Mouse (Mus musculus) C2C12 (cell line): ENCODE data around the gene Frmd8. TPM values are rescaled to one million over a fixed set of nuclear protein-coding genes. Genes with fewer than 3 reads are reported as not detected.

Source experiments
- H3K27me3 ChIP-seq: one replicate; pipeline ENCODE4 v1.6.1; 2011; ENCODE audit not compliant: control insufficient read depth, insufficient read depth, insufficient read length
- H3K36me3 ChIP-seq: one replicate; pipeline ENCODE4 v1.6.1; 2011; ENCODE audit not compliant: control insufficient read depth, insufficient read depth
- H3K4me3 ChIP-seq: one replicate; pipeline ENCODE4 v1.5.1; 2011; ENCODE audit warnings: mild to moderate bottlenecking, control low read depth; ENCODE audit not compliant: poor library complexity, insufficient read depth, severe bottlenecking
- H3K79me2 ChIP-seq: one replicate; pipeline ENCODE4 v1.6.1; 2011; ENCODE audit not compliant: control insufficient read depth, insufficient read depth
- H3K79me3 ChIP-seq: one replicate; pipeline ENCODE4 v1.6.1; 2011; ENCODE audit warnings: low read depth, control low read depth
- H3ac ChIP-seq: one replicate; pipeline ENCODE3; 2011; ENCODE audit warnings: low read depth; ENCODE audit not compliant: control insufficient read depth, insufficient read length
- CEBPB ChIP-seq: IDR thresholded peaks from one replicate; pipeline ENCODE4 v1.6.1; 2011; ENCODE audit warnings: low read depth, mild to moderate bottlenecking, control low read depth, moderate library complexity
- CTCF ChIP-seq: IDR thresholded peaks from one replicate; pipeline ENCODE4 v1.5.1; 2011; ENCODE audit not compliant: control insufficient read depth, insufficient read depth, insufficient read length
- FOSL1 ChIP-seq: IDR thresholded peaks from one replicate; pipeline ENCODE4 v1.8.0; 2011; ENCODE audit warnings: mild to moderate bottlenecking, low read length; ENCODE audit not compliant: poor library complexity, insufficient read depth, severe bottlenecking
- MAX ChIP-seq: IDR thresholded peaks from one replicate; pipeline ENCODE4 v1.6.1; 2011; ENCODE audit warnings: mild to moderate bottlenecking, control low read depth
- MYOD1 ChIP-seq: IDR thresholded peaks from one replicate; pipeline ENCODE4 v1.6.1; 2011; ENCODE audit warnings: low read depth; ENCODE audit not compliant: control insufficient read depth, insufficient read length
- MYOG ChIP-seq: IDR thresholded peaks from one replicate; pipeline ENCODE4 v1.6.1; 2011; ENCODE audit not compliant: control insufficient read depth, insufficient read length; ENCODE audit errors: extremely low read depth
- USF1 ChIP-seq: IDR thresholded peaks from one replicate; pipeline ENCODE4 v1.6.1; 2011; ENCODE audit warnings: low read depth, mild to moderate bottlenecking, control low read depth, moderate library complexity
- polyA plus RNA-seq: library from polyadenylated mRNA; unstranded; fragments of >200 nt; fragmentation: generic; extraction: Trizol; gene quantifications from one replicate; pipeline ENCODE4 v1.2.1, GENCODE M21; 2012; ENCODE audit warnings: missing spikeins

The Frmd8 gene
- polyA plus RNA-seq, 1 experiment, result 44.1 TPM

DNA sequence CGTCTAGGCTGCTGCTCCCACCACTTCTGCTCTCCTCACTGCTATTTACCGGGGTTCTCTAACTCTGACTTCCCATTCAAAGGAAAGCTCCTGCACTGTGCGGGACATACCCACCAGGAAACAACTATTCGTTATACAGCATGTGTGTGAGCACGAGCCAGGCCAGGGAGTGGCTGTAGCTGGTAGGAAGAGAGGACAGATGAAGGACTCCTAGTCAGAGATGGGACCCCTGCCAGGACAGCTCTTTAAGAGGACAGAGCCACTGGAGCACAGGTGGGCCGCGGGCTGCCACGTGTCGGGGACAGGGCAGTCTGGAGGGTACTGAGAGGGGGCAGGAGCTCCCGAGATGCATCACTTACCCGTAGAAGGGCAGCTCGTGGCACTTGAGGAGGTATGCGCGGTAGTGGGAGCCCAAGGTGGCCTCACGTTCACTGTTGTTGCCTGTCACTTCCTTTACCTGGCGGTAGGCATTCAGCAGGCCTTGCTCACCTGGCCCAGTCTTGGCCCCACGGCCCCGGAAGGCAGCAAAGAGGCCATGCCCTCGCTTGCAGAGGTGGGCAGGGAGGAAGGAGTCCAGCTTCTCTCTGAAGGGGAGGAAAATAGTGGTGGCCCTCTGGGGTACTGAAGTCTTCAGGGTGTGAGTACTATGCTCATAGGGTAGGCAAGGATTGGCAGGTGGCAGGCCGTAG is 10.2 kb downstream of the Frmd8 start:
- TF ChIP-seq CTCF, result no peak
- no peak for TF ChIP-seq MYOD1
- TF ChIP-seq USF1, result no peak
- TF ChIP-seq FOSL1, result no peak
- TF ChIP-seq MAX, result no peak
- TF ChIP-seq CEBPB, result no peak
- TF ChIP-seq MYOG, result no peak

DNA sequence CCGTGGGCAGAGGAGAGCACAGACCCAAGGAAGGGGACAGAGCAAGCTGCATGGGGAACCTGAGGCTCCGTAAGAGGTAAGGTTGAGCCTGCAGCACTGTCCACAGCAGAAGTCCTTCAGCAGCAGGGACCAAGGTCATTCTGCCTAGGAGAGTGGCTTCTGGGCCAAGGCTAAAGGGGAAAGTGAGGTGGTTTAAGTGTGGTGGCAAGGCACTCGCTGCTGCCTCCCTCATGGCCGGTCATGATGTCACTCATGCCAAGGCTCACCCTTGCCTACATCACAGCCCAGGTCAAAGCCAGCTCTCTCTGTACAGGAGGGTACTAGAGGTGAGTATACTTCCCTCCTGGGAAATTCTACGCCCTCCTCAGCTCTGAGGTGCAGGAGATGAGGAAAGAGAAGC is 11.3 kb downstream of the Frmd8 start:
- Histone ChIP-seq H3K79me3 (no peaks in the 10 kb centered on the region), H3K79me2 (no peaks in the 10 kb centered on the region), H3ac (no peak overlapping the region), H3K27me3 (no peaks in the 10 kb centered on the region), H3K36me3 (peaks cover 54% of the 10 kb centered on the region), H3K4me3 (no peak overlapping the region)
- TF ChIP-seq USF1 (no peak), FOSL1 (no peak), MYOG (no peak), CTCF (no peak), MAX (no peak), CEBPB (no peak), MYOD1 (no peak)

More for the DNA sequence above, 10.2 kb downstream of the Frmd8 start:
- Histone ChIP-seq H3K79me2 (no peaks in the 10 kb centered on the region), H3K4me3 (no peak overlapping the region), H3K79me3 (no peaks in the 10 kb centered on the region), H3ac (no peak overlapping the region), H3K27me3 (no peaks in the 10 kb centered on the region), H3K36me3 (peaks cover 53% of the 10 kb centered on the region)

DNA sequence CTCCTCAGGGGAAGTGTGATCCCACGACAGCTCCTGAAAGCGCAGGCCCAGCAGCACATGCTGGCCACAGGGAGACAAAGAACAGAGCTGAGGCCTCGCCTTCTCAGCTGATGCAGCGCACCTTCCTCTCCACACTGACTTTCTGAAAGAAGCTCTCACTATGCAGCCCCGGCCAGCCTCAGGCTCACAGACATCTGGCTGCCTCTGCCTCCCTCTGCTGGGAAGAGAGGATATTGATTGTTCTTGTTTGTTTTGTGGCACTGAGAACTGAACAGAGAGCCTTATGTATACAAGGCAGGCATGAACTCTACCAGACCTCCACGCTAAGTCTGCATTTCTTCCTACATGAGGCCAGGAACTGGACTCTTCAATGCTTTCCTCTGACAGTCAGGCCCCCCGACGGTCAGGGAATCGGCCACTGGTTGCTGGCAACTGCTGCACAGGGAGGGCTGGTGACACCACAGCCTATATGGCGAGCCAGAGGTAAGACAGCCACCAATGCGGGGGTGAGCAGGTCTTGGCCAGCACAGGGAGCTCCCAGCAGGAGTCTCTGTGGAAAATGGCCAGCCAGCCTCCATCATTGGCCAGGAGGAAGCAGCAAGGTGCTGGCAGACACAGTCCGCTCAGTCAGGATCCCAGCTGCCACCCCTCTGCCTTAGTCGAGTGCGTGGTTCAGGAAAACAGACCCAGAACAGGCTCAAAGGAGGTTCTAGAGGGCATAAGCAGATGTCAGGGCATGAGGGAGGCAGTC is 12.6 kb downstream of the Frmd8 start:
- Histone ChIP-seq H3K27me3 (no peaks in the 10 kb centered on the region), H3K4me3 (no peak overlapping the region), H3K36me3 (peaks cover 61% of the 10 kb centered on the region), H3K79me3 (no peaks in the 10 kb centered on the region), H3ac (no peak overlapping the region), H3K79me2 (no peaks in the 10 kb centered on the region)
- TF ChIP-seq MYOD1, result no peak
- no peak for TF ChIP-seq CTCF
- TF ChIP-seq CEBPB, result no peak
- TF ChIP-seq FOSL1, result no peak
- TF ChIP-seq MYOG, result no peak
- no peak for TF ChIP-seq USF1
- no peak for TF ChIP-seq MAX

DNA sequence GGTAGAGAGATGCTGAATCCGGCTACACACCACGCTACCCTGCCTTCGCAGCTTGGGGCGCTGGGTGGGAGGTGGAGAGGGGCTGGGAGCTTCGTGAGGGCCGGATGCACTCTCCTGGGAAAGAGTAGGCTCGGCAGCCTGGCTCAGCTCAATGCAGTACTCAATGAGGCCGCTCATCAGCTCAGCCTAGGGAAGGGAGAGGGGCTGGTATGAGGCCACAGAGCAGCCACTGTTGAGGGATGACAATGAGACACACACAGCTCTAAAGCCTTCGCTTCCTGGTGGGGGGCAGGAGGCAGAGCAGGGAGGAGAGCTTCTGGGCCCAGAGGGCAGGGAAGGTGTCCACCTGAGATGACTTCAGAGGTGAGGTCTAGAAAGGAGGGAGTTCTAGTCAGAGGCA is 18.5 kb downstream of the Frmd8 start:
- peaks cover 2% of the 10 kb centered on the region for H3K79me3 ChIP-seq
- TF ChIP-seq MAX (no peak), CTCF (no peak), CEBPB (no peak), MYOG (no peak)
- no peak overlapping the region for H3K4me3 ChIP-seq
- no peak overlapping the region for H3ac ChIP-seq
- H3K36me3 ChIP-seq, result peaks cover 56% of the 10 kb centered on the region
- H3K27me3 ChIP-seq, result no peaks in the 10 kb centered on the region
- peaks cover 12% of the 10 kb centered on the region for H3K79me2 ChIP-seq

DNA sequence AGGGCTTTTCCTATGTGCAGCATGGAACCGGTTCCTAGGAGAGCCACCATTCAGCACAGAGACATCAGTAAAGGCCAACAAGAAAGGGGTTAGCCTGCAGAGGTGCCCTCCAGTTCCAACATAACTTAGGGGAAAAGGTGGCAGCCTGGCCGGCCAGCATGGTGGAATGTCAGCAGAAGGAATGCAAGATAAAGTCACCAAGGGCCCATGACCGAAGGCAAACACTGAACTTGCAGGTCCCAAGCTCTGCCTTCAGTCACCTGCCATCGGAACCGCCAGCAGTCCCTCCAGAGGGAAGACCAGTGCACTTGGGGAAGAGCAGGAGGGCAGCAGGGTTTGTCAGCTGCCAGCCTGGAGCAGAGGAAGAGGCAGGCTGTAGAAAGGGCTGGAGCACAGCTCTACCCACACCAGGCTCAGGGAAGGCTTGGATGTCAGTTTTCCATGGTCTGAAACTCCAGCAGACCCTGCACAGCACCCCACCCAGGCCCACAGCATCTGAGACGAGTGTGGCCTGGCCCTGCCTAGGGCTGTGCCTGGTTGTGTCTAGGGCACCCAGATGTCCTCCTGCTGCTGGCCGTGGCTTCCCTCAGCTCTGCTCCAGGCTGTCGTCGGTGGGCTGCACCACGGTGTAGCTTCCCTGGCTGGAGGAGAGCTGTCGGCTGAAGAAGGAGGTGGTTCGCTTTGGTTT is 22.9 kb downstream of the Frmd8 start:
- H3K4me3 ChIP-seq, result no peak overlapping the region
- peak overlapping the region; percentile 39 for H3ac ChIP-seq
- peaks cover 39% of the 10 kb centered on the region for H3K36me3 ChIP-seq
- TF ChIP-seq FOSL1, result no peak
- peaks cover 48% of the 10 kb centered on the region for H3K79me2 ChIP-seq
- peaks cover 14% of the 10 kb centered on the region for H3K79me3 ChIP-seq
- H3K27me3 ChIP-seq, result no peaks in the 10 kb centered on the region
